Mouse (Mus musculus): ENCODE measurements at regions not wholly inside any gene's neighbourhood (a gene's known extent, or its start where the extent isn't known, plus 50 kb on each side); places are given as distances from the start of the nearest gene placed in this dataset.

DNA sequence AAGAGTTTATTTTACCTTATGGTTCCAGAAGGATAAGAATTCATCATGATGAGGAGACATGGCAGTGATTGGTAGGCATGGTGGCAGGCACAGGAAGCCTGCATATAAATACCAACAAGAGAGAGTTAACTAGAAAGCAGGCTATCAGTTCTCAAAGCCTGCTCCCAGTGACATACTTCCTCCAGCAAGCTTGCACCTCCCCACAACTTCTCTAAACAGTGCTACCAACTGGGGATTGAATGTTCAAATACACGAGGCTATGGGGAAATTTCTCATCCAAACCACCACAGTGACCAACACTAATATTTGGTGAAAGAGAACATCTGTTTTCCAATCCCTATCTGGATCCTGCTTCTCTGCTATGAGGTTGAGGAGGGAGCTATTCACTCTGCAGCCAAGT is 125.8 kb downstream of the Zfp619 start:
- TF ChIP-seq CTCF (IDR thresholded peaks at IDR 0.05) (no peak), POLR2A (IDR thresholded peaks at IDR 0.05; ENCODE audit: insufficient read depth, low read depth, low read length) (no peak), EP300 (IDR thresholded peaks at IDR 0.05; ENCODE audit: insufficient read depth, low read depth, low read length) (no peak)

Data from heart, adult 2 months (tissue).